Mouse (Mus musculus) bone marrow macrophage, adult 2 months (primary cell): ENCODE results near the gene Htt. TPM values are rescaled to one million over a fixed set of nuclear protein-coding genes. Genes with fewer than 3 reads are reported as not detected.
A peak's percentile ranks its signal among the peaks of the same experiment; 100 is the strongest.

Experiments
- H3K27ac ChIP-seq: 2 replicates; pipeline ENCODE4 v1.5.1; 2012; ENCODE audit warnings: low read depth, low read length; ENCODE audit not compliant: insufficient read depth
- H3K4me1 ChIP-seq: 2 replicates; pipeline ENCODE4 v1.6.1; 2012; ENCODE audit warnings: low read length; ENCODE audit not compliant: control insufficient read depth, insufficient read depth
- H3K4me3 ChIP-seq: 2 replicates; pipeline ENCODE4 v1.5.1; 2012; ENCODE audit warnings: mild to moderate bottlenecking, low read length, moderate library complexity; ENCODE audit not compliant: insufficient read depth
- CTCF ChIP-seq: IDR thresholded peaks from 2 replicates; pipeline ENCODE4 v1.5.1; 2012; ENCODE audit warnings: low read depth, mild to moderate bottlenecking, low read length, moderate library complexity
- POLR2A ChIP-seq: IDR thresholded peaks from 2 replicates; pipeline ENCODE4 v1.6.1; 2012; ENCODE audit warnings: mild to moderate bottlenecking, low read depth, low read length, borderline replicate concordance
- polyA plus RNA-seq: library from polyadenylated mRNA; stranded (reverse); fragments of >200 nt; gene quantifications from 2 replicates; pipeline ENCODE4 v1.2.4, GENCODE M21; 2012; ENCODE audit not compliant: missing spikeins, insufficient read depth, insufficient read length

The Htt gene
- polyA plus RNA-seq, 1 experiment = 24.7 TPM

DNA sequence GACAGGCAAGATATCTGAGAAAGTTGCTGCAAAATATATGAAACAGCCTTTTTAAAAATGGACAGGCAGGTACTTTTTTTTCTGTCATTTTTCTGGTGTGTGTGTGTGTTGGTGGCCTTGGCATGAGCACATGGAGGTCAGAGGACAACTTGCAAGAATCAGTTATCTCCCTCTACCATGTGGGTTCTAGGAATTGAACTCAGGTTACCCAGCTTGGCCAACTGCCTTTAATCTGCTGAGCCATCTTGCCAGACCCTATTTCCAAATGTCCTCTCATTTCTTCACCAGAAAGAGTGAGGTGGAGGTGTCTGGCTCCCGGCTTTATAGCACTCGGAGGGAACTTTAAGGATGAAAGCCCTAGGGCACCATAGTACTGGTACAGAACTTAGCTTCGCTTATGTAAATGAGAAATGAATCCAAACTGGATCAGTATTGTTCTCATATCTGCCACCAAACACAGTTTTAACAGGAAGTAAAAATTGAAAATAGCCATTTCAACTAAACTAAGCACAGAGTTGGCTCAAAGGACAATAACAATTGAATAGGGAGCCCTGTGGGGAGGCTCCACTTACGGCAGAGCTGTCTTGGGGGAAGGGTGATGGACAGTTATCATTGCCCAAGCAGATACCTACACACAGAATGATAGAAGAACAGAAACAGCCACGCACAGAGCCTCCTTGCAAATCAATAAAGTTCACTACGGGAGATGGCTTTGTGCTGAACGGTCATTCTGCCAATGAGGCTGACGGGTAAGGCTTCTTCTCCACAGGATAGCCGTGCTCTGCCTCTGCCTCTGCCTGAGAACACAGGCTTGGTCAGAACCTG, 168.8 kb downstream of the Htt start:
- Histone ChIP-seq H3K4me1 (no peaks in the 10 kb centered on the region), H3K4me3 (no peak overlapping the region), H3K27ac (no peak overlapping the region)
- TF ChIP-seq CTCF (no peak), POLR2A (no peak)

DNA sequence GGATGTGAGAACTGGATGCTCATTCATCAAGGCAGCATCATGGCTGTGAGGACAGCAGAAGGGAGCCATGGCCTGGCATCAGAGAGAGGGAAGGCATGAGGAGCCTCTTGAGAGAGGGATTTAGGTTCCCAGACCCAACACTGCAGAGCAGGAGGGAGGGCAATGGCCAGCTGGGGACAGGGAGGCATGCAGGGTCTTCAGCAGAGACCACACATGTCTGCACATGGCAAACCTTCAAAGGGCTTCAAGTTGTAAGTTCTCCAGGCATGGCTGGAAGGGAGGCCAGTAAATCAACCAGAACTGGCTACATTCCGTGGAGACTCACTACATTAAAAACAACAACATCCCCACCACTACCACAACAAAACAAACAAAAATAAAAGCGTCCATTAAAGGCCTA, 169.6 kb downstream of the Htt start:
- H3K27ac ChIP-seq = no peak overlapping the region
- H3K4me1 ChIP-seq = no peaks in the 10 kb centered on the region
- TF ChIP-seq POLR2A = no peak
- TF ChIP-seq CTCF = no peak
- no peak overlapping the region for H3K4me3 ChIP-seq

- no peaks in the 10 kb centered on the region for H3K4me1 ChIP-seq
- H3K4me3 ChIP-seq = no peak overlapping the region
- TF ChIP-seq POLR2A (no peak), CTCF (no peak)
- no peak overlapping the region for H3K27ac ChIP-seq
Measured at GRCm38 (mm10) chr5:34931516-34932457, 170.2 kb downstream of the Htt start.

- Histone ChIP-seq H3K4me1 (no peaks in the 10 kb centered on the region), H3K27ac (no peak overlapping the region), H3K4me3 (no peak overlapping the region)
- no peak for TF ChIP-seq POLR2A
- no peak for TF ChIP-seq CTCF
Measured at GRCm38 (mm10) chr5:34932458-34932806, 170.9 kb downstream of the Htt start.

DNA sequence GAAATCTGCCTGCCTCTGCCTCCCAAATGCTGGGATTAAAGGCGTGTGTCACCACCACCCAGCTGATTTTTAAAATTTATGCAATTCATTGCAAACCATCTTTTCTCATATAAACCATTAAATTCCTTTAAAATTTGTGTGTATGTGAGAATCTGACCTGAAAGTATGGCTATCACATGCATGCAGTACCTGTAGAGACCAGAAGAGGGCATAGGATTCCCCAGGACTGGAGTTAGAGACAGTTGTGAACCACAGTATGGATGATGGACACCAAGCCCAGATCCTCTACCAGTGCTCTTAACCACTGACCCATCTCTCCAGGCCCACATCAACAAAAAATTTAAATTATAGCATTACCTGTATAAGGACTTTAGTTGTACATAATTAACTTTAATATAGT, 171.9 kb downstream of the Htt start:
- Histone ChIP-seq H3K4me3 (no peak overlapping the region), H3K27ac (no peak overlapping the region), H3K4me1 (no peaks in the 10 kb centered on the region)
- TF ChIP-seq CTCF (no peak), POLR2A (no peak)

DNA sequence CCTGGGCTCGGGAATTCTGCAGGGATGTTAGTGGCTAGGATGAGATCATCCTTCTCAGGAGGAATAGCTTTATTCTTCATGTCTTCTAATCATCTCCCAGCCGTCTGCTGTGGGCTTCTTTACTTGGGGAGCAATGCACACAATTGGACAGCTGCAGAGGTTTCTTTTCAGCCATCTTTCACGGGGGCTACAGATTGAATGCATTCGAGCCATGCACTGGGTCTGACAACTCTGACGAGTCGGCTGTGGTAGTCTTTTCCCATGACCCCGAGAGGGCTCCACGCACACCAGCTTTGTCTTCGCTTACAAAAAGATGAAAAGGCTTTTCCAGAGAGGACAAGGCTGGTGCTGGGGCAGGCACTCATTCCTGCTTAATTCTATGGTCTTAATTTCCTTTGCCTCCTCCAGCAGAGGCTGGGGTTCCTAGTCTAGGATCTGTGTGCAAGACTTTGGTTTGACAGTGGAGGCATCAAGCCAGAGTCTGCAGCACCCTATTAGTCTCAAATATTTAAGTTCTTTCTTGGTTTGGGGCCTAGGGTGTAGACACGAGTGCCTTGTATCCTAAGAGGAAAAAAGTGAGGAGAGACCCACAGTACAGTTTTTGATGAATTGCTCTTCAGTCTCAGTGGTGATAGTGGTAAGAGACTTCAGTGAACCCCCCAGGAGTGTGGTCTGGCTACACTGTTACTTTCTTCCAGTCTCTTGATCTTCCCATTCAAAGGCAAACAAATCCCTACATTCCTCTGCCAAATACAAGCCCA, 180.3 kb downstream of the Htt start:
- no peak for TF ChIP-seq POLR2A
- Histone ChIP-seq H3K4me3 (no peak overlapping the region), H3K4me1 (peaks cover 3% of the 10 kb centered on the region; the same call in 1 of the 2 replicates), H3K27ac (no peak overlapping the region)

DNA sequence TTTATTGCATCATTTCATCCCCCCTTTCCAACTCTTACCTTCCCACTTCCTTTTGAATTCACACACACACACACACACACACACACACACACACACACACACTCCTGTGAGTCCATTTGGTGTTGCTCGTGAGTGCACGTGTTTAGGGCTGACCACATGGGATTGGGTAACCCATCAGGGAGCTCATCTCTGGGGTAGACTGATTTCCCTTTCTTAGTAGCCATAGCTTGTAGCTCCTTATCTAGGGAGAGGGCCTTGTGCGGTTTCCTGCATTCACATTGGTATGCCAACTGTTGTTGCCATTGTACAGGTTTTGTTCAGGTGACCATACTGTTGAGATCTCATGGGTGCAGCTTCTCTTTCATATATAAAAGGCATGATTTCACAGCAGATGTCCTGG, 181.9 kb downstream of the Htt start:
- Histone ChIP-seq H3K4me1 (peaks cover 5% of the 10 kb centered on the region), H3K4me3 (no peak overlapping the region), H3K27ac (no peak overlapping the region)
- TF ChIP-seq CTCF (no peak), POLR2A (no peak)

GRCm38 (mm10) chr5:34948861-34949760, 187.6 kb downstream of the Htt start, which contains the start of gene Rgs12:
Gene Rgs12, plus strand, starts transcription at chr5:34949445.
- Histone ChIP-seq H3K4me3 (peak within 1 kb of the TSS; percentile 89), H3K27ac (no peak within 1 kb of the TSS), H3K4me1 (peaks cover 7% of the 10 kb centered on the region)
- TF ChIP-seq POLR2A = no peak
- no peak for TF ChIP-seq CTCF
